Mouse (Mus musculus): ENCODE data around the gene Rnf148.

The Rnf148 gene

DNA sequence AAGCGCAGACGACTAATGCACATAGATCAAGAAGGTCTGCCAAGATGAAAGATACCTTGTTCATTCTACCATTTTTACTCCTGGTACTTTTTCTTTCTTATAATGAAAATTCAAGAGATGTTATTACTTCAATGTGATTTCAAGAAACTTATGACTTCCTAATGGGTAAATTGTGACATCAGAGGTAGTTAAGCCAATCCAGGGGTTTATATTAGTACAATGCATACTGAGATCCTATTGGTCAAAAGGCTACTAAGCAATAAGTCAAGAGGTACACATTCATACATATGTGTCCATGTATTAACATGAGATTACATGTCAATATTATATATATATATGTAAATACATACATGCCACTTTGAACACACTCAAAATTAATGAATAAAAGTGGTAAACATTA is at the start of gene Rnf148:
Gene Rnf148 (minus strand): TSS at position 101 of the 400 bp plus-strand sequence.
- no peak for DNase-seq (ENCODE audit: low spot score)

DNA sequence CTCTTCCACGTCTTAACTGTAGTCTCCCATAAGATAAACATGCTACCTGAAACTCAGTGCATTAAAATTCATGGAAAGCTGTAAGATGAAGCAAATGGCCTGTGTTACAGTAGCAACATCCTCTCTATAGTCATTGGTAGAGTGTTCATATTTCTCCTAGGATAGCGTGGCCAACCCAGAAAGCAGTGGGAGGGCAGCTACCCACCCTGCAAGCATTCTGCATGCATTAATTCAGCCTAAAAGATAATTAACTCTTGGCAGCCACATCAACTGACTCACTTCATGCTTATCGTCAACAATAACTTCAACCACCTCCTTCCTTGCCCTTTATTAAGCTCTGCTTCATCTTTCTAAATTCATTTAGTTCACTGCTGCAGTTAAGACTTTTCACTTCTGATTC is 45.9 kb upstream of the Rnf148 start:
- DNase-seq (ENCODE audit: low spot score) = no peak

DNA sequence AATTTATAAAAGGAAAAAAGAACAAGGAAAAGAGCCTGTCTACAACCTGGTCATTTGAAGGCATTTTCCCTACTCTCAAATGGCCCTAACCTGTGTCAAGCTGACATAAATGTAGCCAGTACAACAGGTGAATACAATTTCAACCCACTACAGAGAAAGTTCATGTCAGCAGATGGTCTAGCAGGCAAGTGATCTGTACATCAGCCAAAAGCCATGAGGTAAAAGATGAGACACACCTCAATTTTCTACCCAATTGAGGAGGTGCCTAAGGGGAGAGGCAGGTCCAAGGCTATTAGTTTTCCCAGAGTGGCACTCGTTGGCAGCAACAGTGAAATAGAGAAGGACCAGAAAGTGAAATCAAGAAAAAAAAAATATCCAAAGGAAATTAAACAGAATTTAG is 23.2 kb upstream of the Rnf148 start:
- DNase-seq (ENCODE audit: low spot score) = no peak

DNA sequence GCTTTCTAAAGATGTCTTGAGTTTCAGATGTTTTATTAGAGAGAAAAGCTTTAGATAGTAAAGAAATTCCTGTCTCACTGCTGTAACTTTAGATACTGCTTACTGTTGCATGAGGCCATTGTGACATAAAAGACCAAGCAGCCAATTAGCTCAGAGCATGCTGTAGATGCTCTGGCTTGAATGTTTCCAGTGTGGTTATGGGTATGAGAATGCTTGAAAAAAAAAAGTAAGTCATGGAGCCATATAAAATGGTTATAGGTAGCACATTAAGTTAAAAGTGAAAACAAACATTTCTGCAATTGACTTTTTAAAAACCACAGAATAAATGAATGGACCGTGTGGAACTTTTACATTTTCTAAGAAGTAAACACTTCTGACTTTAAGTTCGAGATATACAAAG is 4.7 kb downstream of the Rnf148 start, which contains the start of gene Rnf133:
Gene Rnf133 (minus strand): TSS at position 101 of the 400 bp plus-strand sequence.
- no peak for DNase-seq (ENCODE audit: low spot score)

DNA sequence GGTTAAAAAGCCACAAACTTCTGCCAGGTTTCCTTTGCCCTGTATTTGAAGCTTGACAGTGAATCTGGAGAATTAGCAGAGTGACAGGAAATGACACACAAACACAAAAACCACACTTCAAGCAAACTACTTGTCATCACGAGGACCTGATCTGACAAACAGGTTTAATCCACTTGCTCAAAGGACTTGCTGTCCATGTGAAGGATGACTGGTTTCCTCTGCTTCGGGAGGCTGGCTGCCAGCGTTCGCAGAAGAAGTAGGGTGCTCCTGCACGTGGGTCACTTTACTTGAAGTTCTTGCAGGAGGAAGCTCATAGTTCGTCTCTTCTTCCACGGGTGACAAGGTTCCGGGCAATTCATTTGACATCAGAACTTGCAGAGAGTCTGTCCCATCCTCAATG is 6.2 kb downstream of the Rnf148 start:
- DNase-seq (ENCODE audit: low spot score) = no peak

DNA sequence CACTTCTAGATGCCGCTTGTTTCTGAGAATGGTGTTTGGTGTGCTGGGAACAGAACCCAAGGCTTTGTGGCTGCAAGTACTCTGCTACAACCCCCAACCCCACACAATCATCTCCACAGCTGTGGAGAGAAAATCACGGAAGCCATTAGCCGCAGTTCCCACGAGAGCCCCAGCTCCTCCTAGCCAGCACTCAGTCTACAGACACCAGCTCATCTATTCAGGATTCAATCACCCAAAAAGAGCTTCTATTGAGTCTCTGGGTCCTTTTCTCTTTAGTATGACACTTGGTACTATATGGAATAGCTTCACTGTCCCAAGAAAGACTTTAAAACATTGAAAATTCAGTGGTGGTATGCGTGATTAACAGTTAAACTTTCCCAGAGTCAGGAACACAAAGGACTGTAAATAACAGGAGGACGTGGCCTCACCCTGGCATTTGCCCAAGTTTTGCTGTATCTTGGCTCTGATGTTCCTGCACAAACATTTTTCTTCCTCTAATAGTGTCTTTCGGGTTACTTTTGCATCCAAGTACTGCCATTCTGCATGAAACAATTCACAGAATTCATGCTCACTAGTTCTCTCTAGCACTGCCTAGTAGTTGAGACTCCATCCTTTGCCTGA is 7.2 kb downstream of the Rnf148 start:
- DNase-seq (ENCODE audit: low spot score) = no peak

DNA sequence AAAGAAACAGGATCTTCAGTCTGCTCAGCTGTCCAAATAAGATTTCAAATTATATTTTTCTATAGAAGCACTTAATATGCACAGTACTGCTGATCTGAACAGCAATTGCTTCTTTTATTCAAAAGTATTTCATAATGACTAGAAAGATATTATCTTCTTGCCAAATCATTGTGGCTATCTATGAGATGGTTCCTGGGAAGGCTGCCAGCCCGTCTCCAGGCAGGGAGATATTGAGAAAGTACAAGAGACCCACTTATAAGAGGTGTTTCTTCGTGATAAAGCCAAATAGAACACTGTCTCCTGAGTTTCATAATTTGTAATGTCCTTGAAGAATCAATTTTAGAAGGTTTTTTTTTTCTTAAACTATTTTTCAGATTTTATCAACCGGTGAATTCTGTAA is 17.9 kb downstream of the Rnf148 start:
- DNase-seq (ENCODE audit: low spot score) = no peak

DNA sequence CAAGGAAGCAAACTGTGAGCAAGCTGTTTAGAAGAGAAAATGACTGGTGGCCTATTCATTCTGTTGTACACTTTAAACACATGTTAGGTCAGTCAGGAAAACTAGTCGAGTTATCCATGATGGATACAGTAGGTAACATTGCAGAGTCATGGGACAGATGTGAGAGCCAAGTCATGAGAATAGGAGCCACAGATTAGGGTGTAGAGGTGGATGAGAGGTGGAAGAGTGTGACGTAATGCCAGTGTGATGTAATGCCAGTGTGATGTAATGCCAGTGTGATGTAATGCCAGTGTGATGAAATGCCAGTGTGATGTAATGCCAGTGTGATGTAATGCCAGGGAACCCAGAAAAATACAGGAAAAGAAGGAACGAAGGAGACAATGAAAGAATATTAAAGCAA is 19.7 kb downstream of the Rnf148 start:
- DNase-seq (ENCODE audit: low spot score) = no peak

DNA sequence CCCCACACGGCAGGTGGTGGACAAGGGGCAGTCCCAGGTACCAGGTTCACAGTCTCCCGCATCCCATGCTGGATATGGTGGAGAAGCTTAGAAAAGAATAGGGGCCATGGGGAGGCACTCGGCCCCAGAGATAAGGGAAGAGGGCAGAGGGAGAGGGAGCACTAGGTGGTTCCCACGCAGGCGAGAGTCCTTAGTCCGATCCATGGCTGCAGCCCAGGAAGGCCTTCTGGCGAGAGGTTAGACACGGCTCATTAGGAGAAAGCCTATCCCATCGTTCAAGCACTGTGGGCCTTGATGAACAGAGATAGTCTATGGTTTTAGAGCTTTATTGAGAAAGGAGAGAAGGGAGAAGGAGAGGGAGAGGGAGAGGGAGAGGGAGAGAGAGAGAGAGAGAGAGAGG is 20.9 kb downstream of the Rnf148 start:
- no peak for DNase-seq (ENCODE audit: low spot score)

DNA sequence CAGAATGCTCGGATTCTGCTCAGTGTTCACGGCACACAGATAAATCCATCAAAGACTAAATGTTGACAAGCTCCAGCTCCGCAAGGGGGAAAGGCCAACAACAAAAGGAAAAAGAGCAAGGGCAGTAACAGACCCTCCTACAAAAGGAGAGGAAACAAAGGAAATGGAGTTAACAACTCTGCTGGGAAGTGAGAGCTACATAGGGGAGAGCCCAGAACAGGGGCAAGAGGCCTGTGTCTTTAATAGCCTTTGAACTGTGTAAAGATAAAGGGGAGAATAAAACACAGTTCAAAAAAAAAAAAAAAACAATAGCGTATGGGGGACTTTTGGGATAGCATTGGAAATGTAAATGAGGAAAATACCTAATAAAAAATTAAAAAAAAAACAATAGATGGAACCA is 24.5 kb downstream of the Rnf148 start:
- no peak for DNase-seq (ENCODE audit: low spot score)
